Mouse (Mus musculus) heart, postnatal 0 days (tissue): ENCODE measurements at regions not wholly inside any gene's neighbourhood (a gene's known extent, or its start where the extent isn't known, plus 50 kb on each side); places are given as distances from the start of the nearest gene placed in this dataset.

Source experiments
- ATAC-seq: fragments of 200-750 bp; cut with Nextera tagmentation; 2 replicates; pipeline ENCODE4 v1.8.0; 2017; ENCODE audit warnings: low read depth, moderate number of reproducible peaks, moderate library complexity; ENCODE audit not compliant: insufficient read depth
- DNase-seq: peaks from one replicate; pipeline ENCODE4 v3.0.0-alpha.2; 2016; ENCODE audit warnings: low spot score
- H3K27ac ChIP-seq: fragments of 300-500 bp; sonication (generic); 2 replicates; pipeline ENCODE4 v1.5.1; 2014; ENCODE audit warnings: low read depth, mild to moderate bottlenecking
- H3K27me3 ChIP-seq: fragments of 300-500 bp; sonication (generic); 2 replicates; pipeline ENCODE4 v1.6.1; 2014; ENCODE audit warnings: low read length, mixed read lengths; ENCODE audit not compliant: control insufficient read depth, insufficient read depth
- H3K36me3 ChIP-seq: fragments of 300-500 bp; sonication (generic); replicated peaks from 2 replicates; pipeline ENCODE4 v1.6.1; 2014; ENCODE audit warnings: low read length, mixed read lengths; ENCODE audit not compliant: control insufficient read depth, insufficient read depth
- H3K4me1 ChIP-seq: fragments of 300-500 bp; sonication (generic); 2 replicates; pipeline ENCODE4 v1.6.1; 2014; ENCODE audit warnings: antibody characterized with exemption; ENCODE audit not compliant: control insufficient read depth, insufficient read depth
- H3K4me2 ChIP-seq: fragments of 300-500 bp; sonication (generic); 2 replicates; pipeline ENCODE4 v1.6.1; 2014; ENCODE audit warnings: low read depth, mild to moderate bottlenecking, low read length, moderate library complexity
- H3K4me3 ChIP-seq: fragments of 300-500 bp; sonication (generic); 2 replicates; pipeline ENCODE4 v1.5.1; 2014; ENCODE audit warnings: low read depth, low read length
- H3K9ac ChIP-seq: fragments of 300-500 bp; sonication (generic); replicated peaks from 2 replicates; pipeline ENCODE4 v1.6.1; 2014; ENCODE audit warnings: low read depth, low read length, mixed read lengths
- H3K9me3 ChIP-seq: fragments of 300-500 bp; sonication (generic); replicated peaks from 2 replicates; pipeline ENCODE4 v1.6.1; 2016; ENCODE audit warnings: low read length; ENCODE audit not compliant: control insufficient read depth
- CTCF ChIP-seq: IDR thresholded peaks from 2 replicates; pipeline ENCODE4 v1.5.1; 2016; ENCODE audit warnings: antibody characterized with exemption, control low read depth, low read depth
- EP300 ChIP-seq: IDR thresholded peaks from 2 replicates; pipeline ENCODE4 v1.6.1; 2016; ENCODE audit warnings: antibody characterized with exemption, low read depth
- WGBS: fragments of 180-500 bp; shearing (Covaris S2); extraction: QIAGEN DNeasy Blood & Tissue Kit; methylation state at CpG from one replicate; pipeline ENCODE4 v1.1.7; 2014; 5-methylcytosine and 5-hydroxymethylcytosine counted together

- Histone ChIP-seq H3K27me3 (no peaks in the 10 kb centered on the region), H3K4me1 (no peaks in the 10 kb centered on the region), H3K9ac (no peak overlapping the region), H3K27ac (no peak overlapping the region), H3K36me3 (no peaks in the 10 kb centered on the region), H3K4me3 (no peak overlapping the region), H3K9me3 (no peaks in the 10 kb centered on the region), H3K4me2 (no peak overlapping the region)
- ATAC-seq, result no peak
- WGBS, result 64% methylated on average over 6 of the region's 6 CpGs
- TF ChIP-seq EP300 (no peak), CTCF (no peak)
- no peak for DNase-seq
These were observed 282.0 kb downstream of the Kctd12 start for GRCm38 (mm10) chr14:102700457-102700856.

GRCm38 (mm10) chr14:102699015-102699414 is 283.4 kb downstream of the Kctd12 start:
- H3K27ac ChIP-seq, result no peak overlapping the region
- no peaks in the 10 kb centered on the region for H3K27me3 ChIP-seq
- no peak for TF ChIP-seq CTCF
- TF ChIP-seq EP300, result no peak
- DNase-seq, result no peak
- no peaks in the 10 kb centered on the region for H3K9me3 ChIP-seq
- ATAC-seq, result no peak
- H3K36me3 ChIP-seq, result no peaks in the 10 kb centered on the region
- no peaks in the 10 kb centered on the region for H3K4me1 ChIP-seq
- 72% methylated on average over 3 of the region's 3 CpGs for WGBS
- no peak overlapping the region for H3K4me2 ChIP-seq
- no peak overlapping the region for H3K4me3 ChIP-seq
- no peak overlapping the region for H3K9ac ChIP-seq

GRCm38 (mm10) chr14:102686791-102687190 is 295.6 kb downstream of the Kctd12 start:
- Histone ChIP-seq H3K4me2 (no peak overlapping the region), H3K36me3 (no peaks in the 10 kb centered on the region), H3K9me3 (no peaks in the 10 kb centered on the region), H3K4me1 (no peaks in the 10 kb centered on the region), H3K9ac (no peak overlapping the region), H3K27ac (no peak overlapping the region), H3K27me3 (no peaks in the 10 kb centered on the region), H3K4me3 (no peak overlapping the region)
- TF ChIP-seq CTCF, result no peak
- TF ChIP-seq EP300, result no peak
- DNase-seq (no peak), ATAC-seq (no peak)
- WGBS, result 42% methylated on average over 1 of the region's 1 CpGs

DNA sequence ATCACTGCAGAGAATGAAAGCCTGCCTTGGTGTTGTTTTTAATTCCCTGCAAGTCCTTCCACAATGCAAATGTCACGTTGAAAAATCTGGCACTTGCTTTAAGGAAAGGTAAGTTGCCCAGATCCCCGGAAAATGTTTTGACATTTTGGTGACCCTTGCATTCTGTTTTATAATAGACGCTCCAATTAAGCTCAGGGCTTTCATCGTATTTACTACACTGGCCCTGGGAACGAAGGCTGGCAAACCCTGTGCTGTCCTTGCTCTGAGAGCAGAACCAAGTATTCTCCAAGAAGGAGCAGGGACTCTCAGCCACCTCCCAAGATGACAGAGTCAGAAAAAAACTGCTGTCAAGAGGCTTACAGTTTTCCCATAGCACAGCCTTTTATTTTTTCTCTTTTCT is 305.9 kb downstream of the Kctd12 start:
- H3K9me3 ChIP-seq, result no peaks in the 10 kb centered on the region
- H3K4me3 ChIP-seq, result no peak overlapping the region
- no peak overlapping the region for H3K9ac ChIP-seq
- no peak overlapping the region for H3K4me2 ChIP-seq
- no peaks in the 10 kb centered on the region for H3K27me3 ChIP-seq
- DNase-seq (no peak), ATAC-seq (no peak)
- H3K27ac ChIP-seq, result no peak overlapping the region
- 76% methylated on average over 5 of the region's 5 CpGs for WGBS
- TF ChIP-seq CTCF, result no peak
- no peak for TF ChIP-seq EP300
- H3K36me3 ChIP-seq, result no peaks in the 10 kb centered on the region
- no peaks in the 10 kb centered on the region for H3K4me1 ChIP-seq

DNA sequence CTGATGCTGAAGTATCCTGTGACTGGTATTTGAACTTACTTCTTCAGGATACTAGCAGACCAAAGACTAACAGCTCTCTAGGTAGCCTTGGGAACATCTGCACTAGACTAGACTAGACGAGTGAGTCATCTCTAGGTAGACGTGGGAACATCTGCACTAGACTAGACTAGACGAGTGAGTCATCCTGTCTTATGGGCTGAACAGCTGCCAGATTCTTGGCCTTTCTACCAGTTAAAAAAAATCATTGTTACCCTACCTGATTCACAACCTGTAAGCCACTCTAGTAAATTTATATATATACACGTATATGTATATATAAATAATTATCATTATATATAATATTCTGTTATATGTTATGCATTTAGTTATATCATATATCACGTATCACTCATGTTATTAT is 307.8 kb downstream of the Kctd12 start:
- no peak overlapping the region for H3K4me2 ChIP-seq
- no peak overlapping the region for H3K9ac ChIP-seq
- H3K4me1 ChIP-seq, result no peaks in the 10 kb centered on the region
- WGBS, result 72% methylated on average over 5 of the region's 5 CpGs
- no peak overlapping the region for H3K27ac ChIP-seq
- no peaks in the 10 kb centered on the region for H3K27me3 ChIP-seq
- H3K9me3 ChIP-seq, result no peaks in the 10 kb centered on the region
- TF ChIP-seq CTCF (no peak), EP300 (no peak)
- H3K36me3 ChIP-seq, result no peaks in the 10 kb centered on the region
- no peak overlapping the region for H3K4me3 ChIP-seq
- ATAC-seq (no peak), DNase-seq (no peak)

- Histone ChIP-seq H3K4me3 (no peak overlapping the region), H3K36me3 (no peaks in the 10 kb centered on the region), H3K9me3 (no peaks in the 10 kb centered on the region), H3K4me1 (no peaks in the 10 kb centered on the region), H3K4me2 (no peak overlapping the region), H3K27ac (no peak overlapping the region), H3K9ac (no peak overlapping the region), H3K27me3 (no peaks in the 10 kb centered on the region)
- ATAC-seq (no peak), DNase-seq (no peak)
- TF ChIP-seq CTCF (no peak), EP300 (no peak)
- 85% methylated on average over 5 of the region's 5 CpGs for WGBS
These were observed 308.7 kb downstream of the Kctd12 start for GRCm38 (mm10) chr14:102673724-102674123.
